Mouse (Mus musculus) stomach, postnatal 0 days (tissue): Measurements from ENCODE around the gene Etv1. TPM values are rescaled to one million over a fixed set of nuclear protein-coding genes. Genes with fewer than 3 reads are reported as not detected.

Source experiments
- ATAC-seq: fragments of 200-750 bp; cut with Nextera tagmentation; 2 replicates; pipeline ENCODE4 v1.8.0; 2017; ENCODE audit not compliant: low FRiP score, low TSS enrichment
- DNase-seq: peaks from one replicate; pipeline ENCODE4 v3.0.0-alpha.2; 2016; ENCODE audit warnings: low spot score
- H3K27ac ChIP-seq: fragments of 300-500 bp; sonication (generic); replicated peaks from 2 replicates; pipeline ENCODE4 v1.5.1; 2014; ENCODE audit warnings: mild to moderate bottlenecking, control low read depth
- H3K27me3 ChIP-seq: fragments of 300-500 bp; sonication (generic); 2 replicates; pipeline ENCODE4 v1.6.1; 2014; ENCODE audit warnings: low read length; ENCODE audit not compliant: control insufficient read depth, insufficient read depth
- H3K36me3 ChIP-seq: fragments of 300-500 bp; sonication (generic); 2 replicates; pipeline ENCODE4 v1.6.1; 2014; ENCODE audit warnings: low read length, mixed read lengths; ENCODE audit not compliant: control insufficient read depth, insufficient read depth
- H3K4me1 ChIP-seq: fragments of 300-500 bp; sonication (generic); replicated peaks from 2 replicates; pipeline ENCODE4 v1.6.1; 2014; ENCODE audit warnings: antibody characterized with exemption; ENCODE audit not compliant: control insufficient read depth, insufficient read depth
- H3K4me2 ChIP-seq: fragments of 300-500 bp; sonication (generic); replicated peaks from 2 replicates; pipeline ENCODE4 v1.6.1; 2014; ENCODE audit warnings: low read depth, mild to moderate bottlenecking, control low read depth, moderate library complexity
- H3K4me3 ChIP-seq: fragments of 300-500 bp; sonication (generic); 2 replicates; pipeline ENCODE4 v1.5.1; 2014; ENCODE audit warnings: low read depth, low read length, control low read depth
- H3K9ac ChIP-seq: fragments of 300-500 bp; sonication (generic); 2 replicates; pipeline ENCODE4 v1.6.1; 2014; ENCODE audit warnings: mild to moderate bottlenecking, low read length, control low read depth, mixed read lengths
- H3K9me3 ChIP-seq: fragments of 300-500 bp; sonication (generic); 2 replicates; pipeline ENCODE4 v1.6.1; 2016; ENCODE audit warnings: low read length; ENCODE audit not compliant: control insufficient read depth
- CTCF ChIP-seq: IDR thresholded peaks from 2 replicates; pipeline ENCODE4 v1.5.1; 2016; ENCODE audit warnings: antibody characterized with exemption, low read depth, mild to moderate bottlenecking, moderate library complexity
- EP300 ChIP-seq: optimal IDR thresholded peaks from 2 replicates; pipeline ENCODE3; 2016; ENCODE audit warnings: antibody characterized with exemption
- WGBS: fragments of 180-500 bp; shearing (Covaris S2); extraction: QIAGEN DNeasy Blood & Tissue Kit; methylation state at CpG from one replicate; pipeline ENCODE4 v1.1.7; 2014; 5-methylcytosine and 5-hydroxymethylcytosine counted together
- polyA plus RNA-seq: library from polyadenylated mRNA; unstranded; fragments of >200 nt; fragmentation: Nextera tagmentation; extraction: Ambion mirVana; gene quantifications from 2 replicates; pipeline ENCODE4 v1.2.1, GENCODE M21; 2015

Gene Etv1
- polyA plus RNA-seq, 1 experiment from 2014 or later = 20.9 TPM

- WGBS = 76% methylated on average over 7 of the region's 7 CpGs
- TF ChIP-seq EP300 = no peak
- TF ChIP-seq CTCF = no peak
- Histone ChIP-seq H3K27ac (no peak overlapping the region), H3K4me3 (no peak overlapping the region), H3K9ac (no peak overlapping the region), H3K36me3 (no peaks in the 10 kb centered on the region), H3K4me2 (no peak overlapping the region), H3K4me1 (no peaks in the 10 kb centered on the region), H3K27me3 (no peaks in the 10 kb centered on the region), H3K9me3 (no peaks in the 10 kb centered on the region)
- ATAC-seq = no peak
- DNase-seq = no peak
These were observed 81.3 kb downstream of the Etv1 start for GRCm38 (mm10) chr12:38860168-38861115.

GRCm38 (mm10) chr12:38863395-38863794, 84.2 kb downstream of the Etv1 start:
- Histone ChIP-seq H3K9ac (no peak overlapping the region), H3K4me3 (no peak overlapping the region), H3K27ac (no peak overlapping the region), H3K36me3 (no peaks in the 10 kb centered on the region), H3K4me2 (no peak overlapping the region), H3K27me3 (no peaks in the 10 kb centered on the region), H3K9me3 (no peaks in the 10 kb centered on the region), H3K4me1 (no peaks in the 10 kb centered on the region)
- no peak for ATAC-seq
- WGBS = 38% methylated on average over 4 of the region's 4 CpGs
- no peak for DNase-seq
- no peak for TF ChIP-seq CTCF
- no peak for TF ChIP-seq EP300

- peak overlapping the region; percentile 46; the same call in 1 of the 2 replicates for H3K27ac ChIP-seq
- TF ChIP-seq EP300 = no peak
- TF ChIP-seq CTCF = no peak
These were observed 85.0 kb downstream of the Etv1 start for GRCm38 (mm10) chr12:38863982-38864828.

GRCm38 (mm10) chr12:38874470-38874995, 95.4 kb downstream of the Etv1 start:
- H3K9me3 ChIP-seq = no peaks in the 10 kb centered on the region
- H3K4me1 ChIP-seq = no peaks in the 10 kb centered on the region
- no peak overlapping the region for H3K4me2 ChIP-seq
- H3K4me3 ChIP-seq = no peak overlapping the region
- ATAC-seq (no peak), DNase-seq (no peak)
- no peaks in the 10 kb centered on the region for H3K36me3 ChIP-seq
- no peak overlapping the region for H3K27ac ChIP-seq
- TF ChIP-seq CTCF = no peak
- no peak for TF ChIP-seq EP300
- no peaks in the 10 kb centered on the region for H3K27me3 ChIP-seq
- H3K9ac ChIP-seq = no peak overlapping the region

More at GRCm38 (mm10) chr12:38863982-38864828, 85.0 kb downstream of the Etv1 start:
- Histone ChIP-seq H3K36me3 (no peaks in the 10 kb centered on the region), H3K4me3 (no peak overlapping the region), H3K9ac (no peak overlapping the region), H3K27me3 (no peaks in the 10 kb centered on the region), H3K9me3 (no peaks in the 10 kb centered on the region), H3K4me1 (no peaks in the 10 kb centered on the region), H3K4me2 (no peak overlapping the region)
- ATAC-seq = no peak
- DNase-seq = no peak
- 51% methylated on average over 3 of the region's 3 CpGs for WGBS

- Histone ChIP-seq H3K9me3 (no peaks in the 10 kb centered on the region), H3K4me2 (no peak overlapping the region), H3K27me3 (no peaks in the 10 kb centered on the region), H3K4me3 (no peak overlapping the region), H3K36me3 (no peaks in the 10 kb centered on the region), H3K27ac (no peak overlapping the region), H3K4me1 (no peaks in the 10 kb centered on the region; the same call in none of the 2 replicates), H3K9ac (no peak overlapping the region)
- 73% methylated on average over 3 of the region's 3 CpGs for WGBS
- ATAC-seq = no peak
- no peak for TF ChIP-seq CTCF
- TF ChIP-seq EP300 = no peak
- DNase-seq = no peak
These were observed 125.3 kb downstream of the Etv1 start for GRCm38 (mm10) chr12:38904516-38904915.
